Mouse (Mus musculus) hindbrain, embryonic 11.5 days (tissue): Measurements from ENCODE around the gene Elovl5. TPM values are rescaled to one million over a fixed set of nuclear protein-coding genes. Genes with fewer than 3 reads are reported as not detected.

ENCODE experiments used
- ATAC-seq: fragments of 200-750 bp; cut with Nextera tagmentation; 2 replicates; pipeline ENCODE4 v1.8.0; 2017; ENCODE audit warnings: mild to moderate bottlenecking, moderate TSS enrichment, moderate library complexity; ENCODE audit not compliant: low FRiP score
- DNase-seq: peaks from one replicate; pipeline ENCODE4 v3.0.0-alpha.2; 2015; ENCODE audit warnings: low spot score
- H3K27ac ChIP-seq: fragments of 300-500 bp; sonication (generic); 2 replicates; pipeline ENCODE4 v1.5.1; 2014; ENCODE audit warnings: mild to moderate bottlenecking, low read depth, low read length
- H3K27me3 ChIP-seq: fragments of 300-500 bp; sonication (generic); 2 replicates; pipeline ENCODE4 v1.6.1; 2014; ENCODE audit warnings: mild to moderate bottlenecking, low read length, moderate library complexity, mixed read lengths; ENCODE audit not compliant: control insufficient read depth, insufficient read depth
- H3K36me3 ChIP-seq: fragments of 300-500 bp; sonication (generic); 2 replicates; pipeline ENCODE4 v1.6.1; 2014; ENCODE audit warnings: mild to moderate bottlenecking, low read length, moderate library complexity, mixed read lengths; ENCODE audit not compliant: control insufficient read depth, insufficient read depth
- H3K4me1 ChIP-seq: fragments of 300-500 bp; sonication (generic); replicated peaks from 2 replicates; pipeline ENCODE4 v1.6.1; 2014; ENCODE audit warnings: low read length, mixed read lengths; ENCODE audit not compliant: control insufficient read depth, insufficient read depth
- H3K4me2 ChIP-seq: fragments of 300-500 bp; sonication (generic); replicated peaks from 2 replicates; pipeline ENCODE4 v1.6.1; 2014; ENCODE audit warnings: mild to moderate bottlenecking, low read depth, low read length
- H3K4me3 ChIP-seq: fragments of 300-500 bp; sonication (generic); 2 replicates; pipeline ENCODE4 v1.5.1; 2014; ENCODE audit warnings: low read depth, low read length
- H3K9ac ChIP-seq: fragments of 300-500 bp; sonication (generic); 2 replicates; pipeline ENCODE4 v1.6.1; 2014; ENCODE audit warnings: low read depth, low read length
- H3K9me3 ChIP-seq: fragments of 300-500 bp; sonication (generic); 2 replicates; pipeline ENCODE4 v1.6.1; 2016; ENCODE audit warnings: low read length; ENCODE audit not compliant: control insufficient read depth
- WGBS: fragments of 180-500 bp; shearing (Covaris S2); extraction: QIAGEN DNeasy Blood & Tissue Kit; methylation state at CpG from one replicate; pipeline ENCODE4 v1.1.7; 2014; 5-methylcytosine and 5-hydroxymethylcytosine counted together
- polyA plus RNA-seq: library from polyadenylated mRNA; unstranded; fragments of >200 nt; fragmentation: Nextera tagmentation; extraction: Ambion mirVana; gene quantifications from 2 replicates; pipeline ENCODE4 v1.2.1, GENCODE M21; 2014

Gene Elovl5
- polyA plus RNA-seq, 1 experiment from 2014 or later = 85.1 TPM

GRCm38 (mm10) chr9:77914616-77915015 lies 2.5 kb upstream of the Elovl5 start:
- Histone ChIP-seq H3K36me3 (no peaks in the 10 kb centered on the region), H3K27me3 (no peaks in the 10 kb centered on the region), H3K9ac (no peak overlapping the region), H3K27ac (no peak overlapping the region), H3K9me3 (no peaks in the 10 kb centered on the region), H3K4me3 (no peak overlapping the region), H3K4me2 (no peak overlapping the region), H3K4me1 (no peaks in the 10 kb centered on the region; the same call in 1 of the 2 replicates)
- DNase-seq (no peak), ATAC-seq (no peak)
- 84% methylated on average over 4 of the region's 4 CpGs for WGBS

- no peaks in the 10 kb centered on the region for H3K9me3 ChIP-seq
- no peak overlapping the region for H3K27ac ChIP-seq
- H3K27me3 ChIP-seq = no peaks in the 10 kb centered on the region
- H3K4me2 ChIP-seq = no peak overlapping the region
- ATAC-seq = no peak
- H3K4me3 ChIP-seq = no peak overlapping the region
- DNase-seq = no peak
- H3K4me1 ChIP-seq = no peaks in the 10 kb centered on the region
- H3K36me3 ChIP-seq = no peaks in the 10 kb centered on the region
- 46% methylated on average over 4 of the region's 4 CpGs for WGBS
- no peak overlapping the region for H3K9ac ChIP-seq
Measured at GRCm38 (mm10) chr9:77915791-77916190, 1.4 kb upstream of the Elovl5 start.

GRCm38 (mm10) chr9:77917622-77918131 lies 513 bp downstream of the Elovl5 start:
- Histone ChIP-seq H3K4me1 (no peaks in the 10 kb centered on the region), H3K27me3 (no peaks in the 10 kb centered on the region), H3K9ac (peak overlapping the region; percentile 65), H3K36me3 (no peaks in the 10 kb centered on the region), H3K4me2 (peak overlapping the region; percentile 80), H3K27ac (peak overlapping the region; percentile 75), H3K9me3 (no peaks in the 10 kb centered on the region), H3K4me3 (peak overlapping the region; percentile 74)
- ATAC-seq (peak; percentile 73), DNase-seq (peak; percentile 56)
- WGBS = under 1% methylated on average over 45 of the region's 45 CpGs

GRCm38 (mm10) chr9:77918211-77918610 lies 1.0 kb downstream of the Elovl5 start:
- Histone ChIP-seq H3K9ac (peak overlapping the region; percentile 65), H3K36me3 (no peaks in the 10 kb centered on the region), H3K4me1 (0 out of 2 replicates have a peak, but pooled peaks cover 2% of the 10 kb centered on the region), H3K4me2 (peak overlapping the region; percentile 80), H3K27ac (no peak overlapping the region), H3K4me3 (peak overlapping the region; percentile 74), H3K27me3 (no peaks in the 10 kb centered on the region), H3K9me3 (no peaks in the 10 kb centered on the region)
- DNase-seq (no peak), ATAC-seq (no peak)
- WGBS = 26% methylated on average over 10 of the region's 10 CpGs

GRCm38 (mm10) chr9:77918961-77919670 lies 2.0 kb downstream of the Elovl5 start:
- Histone ChIP-seq H3K4me1 (0 out of 2 replicates have a peak, but pooled peaks cover 2% of the 10 kb centered on the region), H3K9ac (no peak overlapping the region)
- no peak for DNase-seq

GRCm38 (mm10) chr9:77920481-77920880 lies 3.3 kb downstream of the Elovl5 start:
- Histone ChIP-seq H3K4me1 (0 out of 2 replicates have a peak, but pooled peaks cover 2% of the 10 kb centered on the region), H3K27me3 (no peaks in the 10 kb centered on the region), H3K9ac (no peak overlapping the region), H3K9me3 (no peaks in the 10 kb centered on the region), H3K4me2 (no peak overlapping the region), H3K27ac (no peak overlapping the region), H3K36me3 (no peaks in the 10 kb centered on the region), H3K4me3 (no peak overlapping the region)
- ATAC-seq = no peak
- DNase-seq = no peak
- 80% methylated on average over 3 of the region's 3 CpGs for WGBS

More at GRCm38 (mm10) chr9:77918961-77919670, 2.0 kb downstream of the Elovl5 start:
- Histone ChIP-seq H3K36me3 (no peaks in the 10 kb centered on the region), H3K9me3 (no peaks in the 10 kb centered on the region), H3K27me3 (no peaks in the 10 kb centered on the region), H3K27ac (no peak overlapping the region), H3K4me2 (peak overlapping the region; percentile 80; the same call in 1 of the 2 replicates), H3K4me3 (no peak overlapping the region)
- ATAC-seq = no peak
- 82% methylated on average over 5 of the region's 5 CpGs for WGBS

- DNase-seq = no peak
- Histone ChIP-seq H3K27ac (no peak overlapping the region), H3K4me2 (no peak overlapping the region), H3K9me3 (no peaks in the 10 kb centered on the region), H3K27me3 (no peaks in the 10 kb centered on the region), H3K36me3 (no peaks in the 10 kb centered on the region), H3K9ac (no peak overlapping the region), H3K4me3 (no peak overlapping the region), H3K4me1 (0 out of 2 replicates have a peak, but pooled peaks cover 2% of the 10 kb centered on the region)
- ATAC-seq = no peak
- 79% methylated on average over 16 of the region's 18 CpGs for WGBS
Measured at GRCm38 (mm10) chr9:77921366-77922260, 4.4 kb downstream of the Elovl5 start.

- WGBS = 92% methylated on average over 8 of the region's 8 CpGs
- no peak for ATAC-seq
- H3K9ac ChIP-seq = no peak overlapping the region
- H3K4me2 ChIP-seq = no peak overlapping the region
- no peak for DNase-seq
- H3K36me3 ChIP-seq = no peaks in the 10 kb centered on the region
- no peak overlapping the region for H3K27ac ChIP-seq
- H3K27me3 ChIP-seq = no peaks in the 10 kb centered on the region
- 0 out of 2 replicates have a peak, but pooled peaks cover 2% of the 10 kb centered on the region for H3K4me1 ChIP-seq
- no peak overlapping the region for H3K4me3 ChIP-seq
- H3K9me3 ChIP-seq = no peaks in the 10 kb centered on the region
Measured at GRCm38 (mm10) chr9:77923774-77924173, 6.6 kb downstream of the Elovl5 start.
